Mouse (Mus musculus) limb, embryonic 15.5 days (tissue): Measurements from ENCODE around the gene Ptcd2. TPM values are rescaled to one million over a fixed set of nuclear protein-coding genes. Genes with fewer than 3 reads are reported as not detected.

ENCODE experiments used
- ATAC-seq: fragments of 200-750 bp; cut with Nextera tagmentation; 2 replicates; pipeline ENCODE4 v1.8.0; 2017; ENCODE audit warnings: low read depth, moderate TSS enrichment; ENCODE audit not compliant: insufficient number of reproducible peaks, low FRiP score, low TSS enrichment
- H3K27ac ChIP-seq: fragments of 300-500 bp; sonication (generic); 2 replicates; pipeline ENCODE4 v1.5.1; 2015; ENCODE audit warnings: moderate library complexity, mild to moderate bottlenecking, inconsistent platforms
- H3K27me3 ChIP-seq: fragments of 300-500 bp; sonication (generic); 2 replicates; pipeline ENCODE4 v1.6.1; 2015; ENCODE audit warnings: inconsistent platforms
- H3K36me3 ChIP-seq: fragments of 300-500 bp; sonication (generic); 2 replicates; pipeline ENCODE4 v1.6.1; 2015; ENCODE audit warnings: inconsistent platforms
- H3K4me1 ChIP-seq: fragments of 300-500 bp; sonication (generic); 2 replicates; pipeline ENCODE4 v1.6.1; 2015; ENCODE audit warnings: inconsistent platforms
- H3K4me2 ChIP-seq: fragments of 300-500 bp; sonication (generic); 2 replicates; pipeline ENCODE4 v1.6.1; 2015; ENCODE audit warnings: mild to moderate bottlenecking, inconsistent platforms
- H3K4me3 ChIP-seq: fragments of 300-500 bp; sonication (generic); 2 replicates; pipeline ENCODE4 v1.5.1; 2015; ENCODE audit warnings: mild to moderate bottlenecking, inconsistent platforms
- H3K9ac ChIP-seq: fragments of 300-500 bp; sonication (generic); 2 replicates; pipeline ENCODE4 v1.6.1; 2015; ENCODE audit warnings: inconsistent platforms
- H3K9me3 ChIP-seq: fragments of 300-500 bp; sonication (generic); 2 replicates; pipeline ENCODE4 v1.6.1; 2016; ENCODE audit warnings: inconsistent platforms
- WGBS: fragments of 180-500 bp; shearing (Covaris S2); methylation state at CpG from one replicate; pipeline ENCODE4 v1.1.7; 2015; 5-methylcytosine and 5-hydroxymethylcytosine counted together
- polyA plus RNA-seq: library from polyadenylated mRNA; unstranded; fragments of >200 nt; fragmentation: Nextera tagmentation; extraction: Ambion mirVana; gene quantifications from 2 replicates; pipeline ENCODE4 v1.2.1, GENCODE M21; 2015

Ptcd2 gene
- polyA plus RNA-seq = 40.3 and 41.7 TPM in 2 replicates

DNA sequence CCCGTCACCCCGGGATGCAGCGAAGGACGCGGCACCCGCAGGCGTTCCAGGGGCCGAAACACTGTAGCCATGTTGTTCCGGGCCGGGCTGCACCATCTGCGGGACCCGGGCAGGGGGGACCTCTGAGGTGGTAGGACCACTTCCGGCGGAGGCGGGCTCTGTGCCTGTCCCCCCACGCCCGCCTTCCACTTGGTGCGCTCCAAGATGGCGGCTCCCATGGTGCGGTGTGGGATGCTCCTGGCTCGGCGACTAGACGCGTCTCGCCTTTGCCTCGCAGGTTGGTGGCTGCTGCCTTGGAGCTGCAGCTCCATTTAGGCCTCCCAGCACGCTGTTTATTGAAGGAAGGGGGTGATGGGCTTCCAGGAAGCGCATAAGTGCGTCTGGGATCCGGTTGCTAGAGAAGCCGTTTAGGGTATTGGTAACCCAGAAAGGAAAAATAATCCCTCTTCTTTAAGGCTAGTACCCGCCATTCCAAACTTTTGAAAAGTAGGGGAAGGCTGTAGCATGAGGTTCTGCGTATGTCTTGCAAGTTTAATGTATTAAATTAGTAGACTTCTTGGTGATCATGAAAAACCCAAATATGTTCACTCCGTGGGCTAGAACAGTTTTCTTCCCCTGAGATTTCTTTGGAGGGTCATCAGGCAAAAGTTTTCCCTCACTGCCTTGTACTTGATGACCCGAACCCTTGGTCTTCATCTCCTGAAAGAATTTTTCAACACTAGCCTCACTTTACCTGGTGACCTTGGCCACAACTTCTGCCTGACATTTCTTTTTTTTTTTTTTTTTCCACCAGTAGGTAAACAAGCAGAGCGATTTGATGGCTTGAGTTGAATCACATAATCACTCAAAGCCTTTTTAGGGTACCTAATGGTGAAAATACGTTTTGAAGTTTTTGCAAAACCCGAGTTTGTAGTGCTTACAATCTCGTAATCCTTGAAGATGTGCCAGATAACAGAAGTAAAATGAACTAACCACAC is at the start of gene Ptcd2, which contains the start of gene Mrps27:
Gene Ptcd2, minus strand, starts transcription at position 107 of the 977 bp plus-strand sequence.
Gene Mrps27, plus strand, starts transcription at position 188 of the 977 bp plus-strand sequence.
- Histone ChIP-seq H3K9ac (peak within 1 kb of the TSS; percentile 81), H3K36me3 (peaks cover 40% of the 10 kb centered on the region), H3K27me3 (no peaks in the 10 kb centered on the region), H3K9me3 (no peaks in the 10 kb centered on the region), H3K4me3 (peak within 1 kb of the TSS; percentile 77), H3K27ac (peak within 1 kb of the TSS; percentile 94), H3K4me2 (peak within 1 kb of the TSS; percentile 65), H3K4me1 (peaks cover 14% of the 10 kb centered on the region)
- ATAC-seq = peak; percentile 98
- WGBS = 3% methylated on average over 38 of the region's 39 CpGs

GRCm38 (mm10) chr13:99393128-99393527 is 48.6 kb upstream of the Ptcd2 start:
- no peak overlapping the region for H3K4me2 ChIP-seq
- H3K9ac ChIP-seq = no peak overlapping the region
- 76% methylated on average over 3 of the region's 3 CpGs for WGBS
- H3K27ac ChIP-seq = no peak overlapping the region
- H3K27me3 ChIP-seq = no peaks in the 10 kb centered on the region
- peaks cover 13% of the 10 kb centered on the region for H3K4me1 ChIP-seq
- H3K9me3 ChIP-seq = no peaks in the 10 kb centered on the region
- no peak for ATAC-seq
- H3K36me3 ChIP-seq = no peaks in the 10 kb centered on the region
- H3K4me3 ChIP-seq = no peak overlapping the region

- no peak for ATAC-seq
- WGBS = 71% methylated on average over 3 of the region's 3 CpGs
- H3K4me3 ChIP-seq = no peak overlapping the region
- no peaks in the 10 kb centered on the region for H3K9me3 ChIP-seq
- H3K9ac ChIP-seq = no peak overlapping the region
- H3K36me3 ChIP-seq = no peaks in the 10 kb centered on the region
- peaks cover 8% of the 10 kb centered on the region; the same call in 1 of the 2 replicates for H3K4me1 ChIP-seq
- no peak overlapping the region for H3K27ac ChIP-seq
- H3K4me2 ChIP-seq = no peak overlapping the region
- H3K27me3 ChIP-seq = no peaks in the 10 kb centered on the region
These were observed 46.9 kb upstream of the Ptcd2 start for GRCm38 (mm10) chr13:99391417-99391816.

GRCm38 (mm10) chr13:99387901-99388811 is 43.7 kb upstream of the Ptcd2 start:
- peaks cover 5% of the 10 kb centered on the region; the same call in 1 of the 2 replicates for H3K4me1 ChIP-seq
- no peak overlapping the region for H3K9ac ChIP-seq
- no peak overlapping the region for H3K27ac ChIP-seq
- no peak for ATAC-seq
- WGBS = 57% methylated on average over 7 of the region's 7 CpGs
- H3K27me3 ChIP-seq = no peaks in the 10 kb centered on the region
- 0 out of 2 replicates have a peak, but pooled peaks cover 6% of the 10 kb centered on the region for H3K36me3 ChIP-seq
- no peaks in the 10 kb centered on the region for H3K9me3 ChIP-seq
- H3K4me2 ChIP-seq = no peak overlapping the region
- no peak overlapping the region for H3K4me3 ChIP-seq

DNA sequence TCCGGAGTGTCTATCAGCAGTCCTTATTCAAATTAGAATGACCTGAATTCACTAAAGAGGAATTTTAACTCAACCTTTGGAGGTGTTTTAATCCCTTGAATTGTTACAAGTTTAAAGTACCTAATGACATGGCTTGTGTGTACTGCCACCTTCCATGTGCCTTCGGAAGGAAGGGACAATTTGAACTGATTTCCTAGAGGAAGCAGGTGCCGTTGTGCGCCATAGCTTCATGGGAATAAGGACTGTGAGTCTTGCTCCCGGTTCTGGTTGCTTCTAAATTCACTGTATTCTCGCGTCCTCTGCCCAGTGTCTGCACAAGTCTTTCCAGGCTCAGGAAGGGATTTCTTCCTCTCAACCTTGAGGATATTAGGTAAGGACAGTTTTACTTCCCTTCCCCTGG is 41.8 kb upstream of the Ptcd2 start:
- no peak overlapping the region for H3K4me3 ChIP-seq
- ATAC-seq = no peak

DNA sequence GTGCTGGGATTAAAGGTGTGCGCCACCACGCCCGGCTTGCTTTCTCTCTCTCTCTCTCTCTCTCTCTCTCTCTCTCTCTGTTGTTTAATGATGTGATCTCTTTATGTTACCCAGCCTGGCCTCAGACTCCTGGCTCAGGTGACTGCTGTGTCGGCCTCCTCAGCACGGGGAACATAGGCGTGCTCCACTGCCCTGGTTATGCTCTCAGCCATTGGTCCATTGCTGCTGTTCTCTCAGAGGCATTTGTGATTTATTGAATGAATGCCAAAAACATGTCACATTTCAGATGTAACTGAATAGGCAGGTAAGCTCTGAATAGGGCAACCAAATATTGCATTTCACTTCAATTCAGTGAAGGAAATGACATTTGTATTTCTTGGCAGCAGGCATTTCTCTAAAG is 41.4 kb upstream of the Ptcd2 start:
- ATAC-seq = no peak
- Histone ChIP-seq H3K4me3 (no peak overlapping the region), H3K36me3 (0 out of 2 replicates have a peak, but pooled peaks cover 6% of the 10 kb centered on the region), H3K4me1 (no peaks in the 10 kb centered on the region; the same call in 1 of the 2 replicates), H3K4me2 (no peak overlapping the region), H3K9ac (no peak overlapping the region), H3K9me3 (no peaks in the 10 kb centered on the region), H3K27me3 (no peaks in the 10 kb centered on the region), H3K27ac (no peak overlapping the region)
- 75% methylated on average over 6 of the region's 6 CpGs for whole genome bisulfite sequencing

More for the DNA sequence above, 41.8 kb upstream of the Ptcd2 start:
- WGBS = 81% methylated on average over 7 of the region's 7 CpGs
- no peak overlapping the region for H3K4me2 ChIP-seq
- peaks cover 3% of the 10 kb centered on the region; the same call in 1 of the 2 replicates for H3K4me1 ChIP-seq
- 0 out of 2 replicates have a peak, but pooled peaks cover 6% of the 10 kb centered on the region for H3K36me3 ChIP-seq
- H3K9ac ChIP-seq = no peak overlapping the region
- H3K27ac ChIP-seq = no peak overlapping the region
- H3K27me3 ChIP-seq = no peaks in the 10 kb centered on the region
- no peaks in the 10 kb centered on the region for H3K9me3 ChIP-seq

DNA sequence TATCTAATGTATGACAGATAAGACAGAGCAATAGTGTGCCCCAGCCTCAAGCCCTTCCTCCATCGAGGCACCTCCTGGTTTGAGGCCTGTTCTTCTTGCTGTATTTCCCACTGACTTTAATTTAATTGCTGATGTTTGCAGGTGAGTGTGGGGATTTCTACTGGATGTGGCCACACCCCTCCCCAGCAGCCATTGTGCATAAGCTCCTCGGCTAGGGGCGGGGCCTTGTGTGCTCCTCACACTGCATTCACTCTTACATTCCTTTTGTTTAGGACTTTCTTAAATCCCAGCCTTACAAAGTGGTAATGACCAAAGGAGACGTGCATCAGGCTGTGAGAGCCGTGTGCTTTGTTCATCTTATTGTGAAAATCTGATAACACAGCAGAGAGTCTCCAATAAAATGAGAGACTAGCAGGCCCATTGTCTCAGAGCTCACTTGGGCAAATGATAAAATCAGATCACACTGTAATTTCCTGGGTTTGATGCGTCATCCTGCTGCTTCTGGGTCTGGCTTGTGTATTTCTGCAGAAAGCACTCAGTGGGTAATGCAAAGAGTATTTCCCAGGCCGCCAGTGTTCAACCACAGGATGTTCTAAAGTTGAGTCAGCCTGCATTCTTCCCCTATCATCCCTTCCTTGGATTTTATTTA is 40.2 kb upstream of the Ptcd2 start:
- Histone ChIP-seq H3K9ac (no peak overlapping the region), H3K27ac (0 out of 2 replicates have a peak overlapping the region, but pooled peaks have one; percentile 17), H3K27me3 (no peaks in the 10 kb centered on the region), H3K9me3 (no peaks in the 10 kb centered on the region), H3K4me3 (no peak overlapping the region), H3K4me2 (no peak overlapping the region), H3K4me1 (no peaks in the 10 kb centered on the region; the same call in 1 of the 2 replicates), H3K36me3 (0 out of 2 replicates have a peak, but pooled peaks cover 6% of the 10 kb centered on the region)
- WGBS = 74% methylated on average over 7 of the region's 7 CpGs
- ATAC-seq = no peak

GRCm38 (mm10) chr13:99382373-99382772 is 37.9 kb upstream of the Ptcd2 start:
- Histone ChIP-seq H3K4me2 (no peak overlapping the region), H3K4me1 (no peaks in the 10 kb centered on the region; the same call in 1 of the 2 replicates), H3K9ac (no peak overlapping the region), H3K4me3 (no peak overlapping the region), H3K9me3 (no peaks in the 10 kb centered on the region), H3K36me3 (0 out of 2 replicates have a peak, but pooled peaks cover 6% of the 10 kb centered on the region), H3K27ac (no peak overlapping the region), H3K27me3 (no peaks in the 10 kb centered on the region)
- no peak for ATAC-seq
- 45% methylated on average over 6 of the region's 6 CpGs for WGBS

DNA sequence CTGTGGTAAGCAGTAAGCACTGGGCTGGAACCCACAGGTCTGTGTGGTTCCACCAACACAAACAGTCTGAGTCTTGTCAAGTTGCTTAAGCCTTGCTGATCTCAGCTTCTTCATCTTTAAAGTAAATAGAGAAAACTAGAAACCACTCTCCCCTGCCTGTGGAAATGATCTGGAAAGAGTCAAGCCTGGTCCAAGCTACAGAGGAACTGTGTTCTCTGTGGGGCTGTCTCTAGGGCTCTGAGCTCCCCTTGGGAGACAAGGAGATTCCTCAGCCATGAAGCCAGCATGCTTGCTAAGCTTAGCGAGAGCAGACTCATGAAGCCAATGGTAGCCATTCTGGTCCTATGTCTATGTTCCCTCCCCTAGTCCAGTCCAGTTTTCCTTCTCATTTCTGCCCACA is 33.7 kb upstream of the Ptcd2 start:
- Histone ChIP-seq H3K4me3 (no peak overlapping the region), H3K9me3 (no peaks in the 10 kb centered on the region), H3K27me3 (no peaks in the 10 kb centered on the region), H3K36me3 (0 out of 2 replicates have a peak, but pooled peaks cover 3% of the 10 kb centered on the region), H3K4me1 (no peaks in the 10 kb centered on the region), H3K27ac (no peak overlapping the region), H3K9ac (no peak overlapping the region), H3K4me2 (no peak overlapping the region)
- no peak for ATAC-seq
- WGBS = 85% methylated on average over 1 of the region's 1 CpGs

- Histone ChIP-seq H3K9ac (no peak overlapping the region), H3K36me3 (0 out of 2 replicates have a peak, but pooled peaks cover 4% of the 10 kb centered on the region), H3K4me3 (no peak overlapping the region), H3K9me3 (no peaks in the 10 kb centered on the region), H3K27me3 (no peaks in the 10 kb centered on the region), H3K4me2 (no peak overlapping the region), H3K27ac (no peak overlapping the region), H3K4me1 (no peaks in the 10 kb centered on the region)
- WGBS = 79% methylated on average over 6 of the region's 6 CpGs
- no peak for ATAC-seq
These were observed 32.5 kb upstream of the Ptcd2 start for GRCm38 (mm10) chr13:99377055-99377454.

GRCm38 (mm10) chr13:99375550-99375949 is 31.0 kb upstream of the Ptcd2 start:
- Histone ChIP-seq H3K4me1 (no peaks in the 10 kb centered on the region), H3K27me3 (no peaks in the 10 kb centered on the region), H3K36me3 (0 out of 2 replicates have a peak, but pooled peaks cover 4% of the 10 kb centered on the region), H3K9ac (no peak overlapping the region), H3K4me3 (no peak overlapping the region), H3K9me3 (no peaks in the 10 kb centered on the region), H3K27ac (no peak overlapping the region), H3K4me2 (no peak overlapping the region)
- ATAC-seq = no peak
- 32% methylated on average over 6 of the region's 6 CpGs for WGBS
